Mouse (Mus musculus) liver, embryonic 11.5 days (tissue): ENCODE measurements around the gene Rora. TPM values are rescaled to one million over a fixed set of nuclear protein-coding genes. Genes with fewer than 3 reads are reported as not detected.
A peak's percentile ranks its signal among the peaks of the same experiment; 100 is the strongest.

Experiments
- ATAC-seq: fragments of 200-750 bp; cut with Nextera tagmentation; replicated peaks from 2 replicates; pipeline ENCODE4 v1.8.0; 2017; ENCODE audit warnings: moderate number of reproducible peaks, mild to moderate bottlenecking, moderate TSS enrichment, moderate library complexity; ENCODE audit not compliant: low FRiP score
- DNase-seq: peaks from one replicate; pipeline ENCODE4 v3.0.0-alpha.2; 2017; ENCODE audit warnings: low spot score
- H3K27ac ChIP-seq: fragments of 300-500 bp; sonication (generic); 2 replicates; pipeline ENCODE4 v1.5.1; 2014; ENCODE audit warnings: mild to moderate bottlenecking, low read depth, low read length, control low read depth
- H3K27me3 ChIP-seq: fragments of 300-500 bp; sonication (generic); replicated peaks from 2 replicates; pipeline ENCODE4 v1.6.1; 2014; ENCODE audit warnings: low read length, mixed read lengths; ENCODE audit not compliant: control insufficient read depth, insufficient read depth
- H3K36me3 ChIP-seq: fragments of 300-500 bp; sonication (generic); 2 replicates; pipeline ENCODE4 v1.6.1; 2014; ENCODE audit warnings: mild to moderate bottlenecking, low read length, moderate library complexity, mixed read lengths; ENCODE audit not compliant: control insufficient read depth, insufficient read depth
- H3K4me1 ChIP-seq: fragments of 300-500 bp; sonication (generic); replicated peaks from 2 replicates; pipeline ENCODE4 v1.6.1; 2014; ENCODE audit warnings: low read length, mixed read lengths; ENCODE audit not compliant: control insufficient read depth, insufficient read depth
- H3K4me2 ChIP-seq: fragments of 300-500 bp; sonication (generic); 2 replicates; pipeline ENCODE4 v1.6.1; 2014; ENCODE audit warnings: mild to moderate bottlenecking, control low read depth, moderate library complexity
- H3K4me3 ChIP-seq: fragments of 300-500 bp; sonication (generic); 2 replicates; pipeline ENCODE4 v1.5.1; 2014; ENCODE audit warnings: low read depth, low read length, control low read depth
- H3K9ac ChIP-seq: fragments of 300-500 bp; sonication (generic); 2 replicates; pipeline ENCODE4 v1.6.1; 2014; ENCODE audit warnings: low read depth, low read length, control low read depth
- H3K9me3 ChIP-seq: fragments of 300-500 bp; sonication (generic); 2 replicates; pipeline ENCODE4 v1.6.1; 2016; ENCODE audit warnings: low read length, inconsistent platforms, mixed read lengths; ENCODE audit not compliant: control insufficient read depth
- WGBS: fragments of 180-500 bp; shearing (Covaris S2); extraction: QIAGEN DNeasy Blood & Tissue Kit; methylation state at CpG from one replicate; pipeline ENCODE4 v1.1.7; 2014; 5-methylcytosine and 5-hydroxymethylcytosine counted together
- polyA plus RNA-seq: library from polyadenylated mRNA; unstranded; fragments of >200 nt; fragmentation: Nextera tagmentation; extraction: Ambion mirVana; gene quantifications from 2 replicates; pipeline ENCODE4 v1.2.1, GENCODE M21; 2014

The Rora gene
- polyA plus RNA-seq, 1 experiment from 2014 or later, result 4.3 TPM

DNA sequence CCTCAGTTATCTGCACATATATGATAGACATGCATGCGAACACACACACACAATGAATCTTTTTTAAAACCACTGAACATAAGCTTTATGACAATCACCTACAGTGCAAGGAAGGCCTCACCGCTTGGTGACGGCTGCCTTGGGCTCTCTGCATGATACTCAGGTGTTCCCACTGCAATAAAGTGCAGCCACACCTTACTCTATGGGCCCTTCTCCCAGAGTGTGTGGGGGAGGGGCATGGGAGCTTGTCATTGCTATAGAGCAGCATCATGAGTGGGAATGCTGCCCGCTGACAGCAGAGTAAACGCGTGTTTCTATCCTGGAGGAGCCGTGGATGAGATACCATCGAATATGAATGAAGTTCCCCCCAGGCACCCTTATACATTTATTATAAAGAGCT lies 525.6 kb downstream of the Rora start:
- H3K9me3 ChIP-seq, result no peaks in the 10 kb centered on the region
- DNase-seq (no peak), ATAC-seq (no peak)
- H3K9ac ChIP-seq, result no peak overlapping the region
- no peaks in the 10 kb centered on the region for H3K36me3 ChIP-seq
- H3K27me3 ChIP-seq, result no peaks in the 10 kb centered on the region
- no peak overlapping the region for H3K27ac ChIP-seq
- H3K4me1 ChIP-seq, result no peaks in the 10 kb centered on the region; the same call in 1 of the 2 replicates
- no peak overlapping the region for H3K4me3 ChIP-seq
- no peak overlapping the region for H3K4me2 ChIP-seq
- 92% methylated on average over 8 of the region's 8 CpGs for WGBS

DNA sequence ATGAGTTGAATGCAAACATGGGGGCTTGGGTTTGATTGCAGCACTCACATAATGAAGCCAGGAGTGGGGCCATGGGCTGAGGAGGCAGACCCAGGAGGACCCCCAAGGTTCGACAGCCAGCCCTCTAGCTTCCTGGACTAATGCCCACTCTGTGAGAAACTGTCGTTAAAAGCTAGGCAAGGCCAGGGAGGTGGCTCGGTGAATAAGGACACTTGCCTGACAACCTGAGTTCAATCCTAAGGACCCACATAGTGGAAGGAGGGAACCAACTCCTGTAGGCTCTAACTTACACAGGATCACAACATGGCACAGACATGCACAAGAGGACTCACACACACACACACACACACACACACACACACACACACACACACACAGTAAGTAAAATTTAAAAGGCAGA lies 527.4 kb downstream of the Rora start:
- WGBS, result 56% methylated on average over 3 of the region's 3 CpGs
- ATAC-seq (no peak), DNase-seq (no peak)
- Histone ChIP-seq H3K36me3 (no peaks in the 10 kb centered on the region), H3K9me3 (no peaks in the 10 kb centered on the region), H3K27ac (peak overlapping the region; percentile 38; the same call in 1 of the 2 replicates), H3K27me3 (no peaks in the 10 kb centered on the region), H3K4me2 (no peak overlapping the region), H3K4me1 (no peaks in the 10 kb centered on the region), H3K4me3 (no peak overlapping the region), H3K9ac (no peak overlapping the region)

DNA sequence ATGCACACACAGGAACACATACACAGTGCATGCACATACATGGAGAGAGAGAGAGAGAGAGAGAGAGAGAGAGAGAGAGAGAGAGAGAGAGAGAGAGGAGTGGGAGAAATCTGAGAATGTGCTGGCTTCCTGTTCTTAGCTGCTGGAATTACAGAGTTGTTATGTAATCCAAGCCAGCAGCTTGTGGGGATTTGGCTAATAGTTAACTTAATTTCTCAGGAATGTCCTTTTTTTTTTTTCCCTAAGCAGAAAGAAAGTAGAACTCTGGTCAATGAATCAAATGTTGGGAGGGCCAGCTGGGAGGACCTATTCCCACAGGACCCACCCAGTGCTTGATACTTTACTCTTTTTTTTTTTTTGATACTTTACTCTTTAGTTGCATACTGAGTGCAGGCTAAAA lies 527.8 kb downstream of the Rora start:
- H3K27ac ChIP-seq, result peak overlapping the region; percentile 38; the same call in 1 of the 2 replicates
- H3K27me3 ChIP-seq, result no peaks in the 10 kb centered on the region
- H3K4me2 ChIP-seq, result no peak overlapping the region
- H3K36me3 ChIP-seq, result no peaks in the 10 kb centered on the region
- no peaks in the 10 kb centered on the region for H3K4me1 ChIP-seq
- ATAC-seq (no peak), DNase-seq (no peak)
- no peak overlapping the region for H3K9ac ChIP-seq
- H3K9me3 ChIP-seq, result no peaks in the 10 kb centered on the region
- H3K4me3 ChIP-seq, result no peak overlapping the region

DNA sequence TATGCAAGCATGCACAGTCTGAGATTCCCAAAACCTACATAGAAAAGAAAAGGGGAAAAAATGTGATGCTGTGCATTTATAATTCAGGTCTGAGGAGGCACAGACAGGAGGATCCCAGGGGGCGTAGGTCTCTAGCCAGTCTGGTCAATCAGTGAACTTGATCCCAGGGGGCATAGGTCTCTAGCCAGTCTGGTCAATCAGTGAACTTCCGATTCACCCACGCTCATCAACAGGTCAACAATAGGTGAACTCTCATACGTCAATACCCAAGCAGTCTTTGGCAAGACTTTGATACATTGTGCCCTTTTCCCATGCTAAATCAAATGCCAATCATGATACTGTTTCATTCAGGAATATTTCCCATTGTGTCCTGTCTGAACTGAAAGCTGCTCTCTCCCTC lies 530.3 kb downstream of the Rora start:
- ATAC-seq (no peak), DNase-seq (no peak)
- no peaks in the 10 kb centered on the region for H3K4me1 ChIP-seq
- no peak overlapping the region for H3K4me3 ChIP-seq
- 62% methylated on average over 4 of the region's 4 CpGs for WGBS
- H3K27ac ChIP-seq, result no peak overlapping the region
- no peaks in the 10 kb centered on the region for H3K36me3 ChIP-seq
- no peak overlapping the region for H3K9ac ChIP-seq
- H3K27me3 ChIP-seq, result no peaks in the 10 kb centered on the region
- H3K9me3 ChIP-seq, result no peaks in the 10 kb centered on the region
- H3K4me2 ChIP-seq, result no peak overlapping the region

DNA sequence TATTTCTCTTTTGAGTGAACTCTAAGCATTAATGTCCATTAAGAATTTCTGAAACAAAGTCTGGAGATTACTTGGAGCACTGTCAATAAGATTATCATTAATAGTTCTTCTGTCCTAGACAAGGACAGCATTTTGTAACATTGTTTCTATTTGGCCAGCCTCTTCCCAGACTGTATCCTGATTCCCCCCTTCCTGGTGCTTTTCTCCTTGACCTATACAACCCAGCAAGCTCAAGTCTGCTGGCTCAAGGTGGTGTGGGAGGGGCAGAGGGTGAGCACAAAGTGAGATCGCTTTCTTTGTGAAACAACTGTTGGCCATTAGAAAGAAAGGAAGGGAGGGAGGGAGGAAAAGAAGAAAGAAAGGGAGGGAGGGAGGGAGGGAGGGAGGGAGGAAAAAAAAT lies 537.1 kb downstream of the Rora start:
- ATAC-seq (no peak), DNase-seq (no peak)
- no peaks in the 10 kb centered on the region for H3K36me3 ChIP-seq
- no peaks in the 10 kb centered on the region for H3K4me1 ChIP-seq
- no peak overlapping the region for H3K9ac ChIP-seq
- WGBS, result 50% methylated on average over 1 of the region's 1 CpGs
- H3K27me3 ChIP-seq, result no peaks in the 10 kb centered on the region
- H3K9me3 ChIP-seq, result no peaks in the 10 kb centered on the region
- H3K4me2 ChIP-seq, result no peak overlapping the region
- no peak overlapping the region for H3K4me3 ChIP-seq
- no peak overlapping the region for H3K27ac ChIP-seq

DNA sequence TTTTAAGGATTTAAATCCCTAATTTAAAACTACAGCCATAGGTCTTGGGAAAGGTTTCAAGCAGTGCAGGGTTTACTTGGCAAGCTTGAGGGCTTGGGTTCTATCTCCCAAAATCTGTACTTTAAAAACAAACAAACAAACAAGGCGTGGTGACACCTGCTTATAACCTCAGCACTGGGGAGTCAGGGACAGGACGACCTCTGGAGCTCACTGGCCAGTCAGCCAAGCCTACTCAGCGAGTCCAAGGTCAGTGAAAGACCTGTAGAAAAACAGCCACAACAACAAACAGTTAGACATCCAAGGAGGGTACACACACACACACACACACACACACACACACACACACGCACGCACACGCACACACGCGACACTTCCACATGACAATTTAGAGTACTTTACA lies 538.9 kb downstream of the Rora start:
- no peak for ATAC-seq
- no peak overlapping the region for H3K4me3 ChIP-seq
- H3K27ac ChIP-seq, result no peak overlapping the region
- H3K4me2 ChIP-seq, result no peak overlapping the region
- no peaks in the 10 kb centered on the region for H3K36me3 ChIP-seq
- 83% methylated on average over 8 of the region's 8 CpGs for WGBS
- no peaks in the 10 kb centered on the region for H3K9me3 ChIP-seq
- H3K9ac ChIP-seq, result no peak overlapping the region
- no peaks in the 10 kb centered on the region for H3K4me1 ChIP-seq
- no peaks in the 10 kb centered on the region for H3K27me3 ChIP-seq
- DNase-seq, result no peak

DNA sequence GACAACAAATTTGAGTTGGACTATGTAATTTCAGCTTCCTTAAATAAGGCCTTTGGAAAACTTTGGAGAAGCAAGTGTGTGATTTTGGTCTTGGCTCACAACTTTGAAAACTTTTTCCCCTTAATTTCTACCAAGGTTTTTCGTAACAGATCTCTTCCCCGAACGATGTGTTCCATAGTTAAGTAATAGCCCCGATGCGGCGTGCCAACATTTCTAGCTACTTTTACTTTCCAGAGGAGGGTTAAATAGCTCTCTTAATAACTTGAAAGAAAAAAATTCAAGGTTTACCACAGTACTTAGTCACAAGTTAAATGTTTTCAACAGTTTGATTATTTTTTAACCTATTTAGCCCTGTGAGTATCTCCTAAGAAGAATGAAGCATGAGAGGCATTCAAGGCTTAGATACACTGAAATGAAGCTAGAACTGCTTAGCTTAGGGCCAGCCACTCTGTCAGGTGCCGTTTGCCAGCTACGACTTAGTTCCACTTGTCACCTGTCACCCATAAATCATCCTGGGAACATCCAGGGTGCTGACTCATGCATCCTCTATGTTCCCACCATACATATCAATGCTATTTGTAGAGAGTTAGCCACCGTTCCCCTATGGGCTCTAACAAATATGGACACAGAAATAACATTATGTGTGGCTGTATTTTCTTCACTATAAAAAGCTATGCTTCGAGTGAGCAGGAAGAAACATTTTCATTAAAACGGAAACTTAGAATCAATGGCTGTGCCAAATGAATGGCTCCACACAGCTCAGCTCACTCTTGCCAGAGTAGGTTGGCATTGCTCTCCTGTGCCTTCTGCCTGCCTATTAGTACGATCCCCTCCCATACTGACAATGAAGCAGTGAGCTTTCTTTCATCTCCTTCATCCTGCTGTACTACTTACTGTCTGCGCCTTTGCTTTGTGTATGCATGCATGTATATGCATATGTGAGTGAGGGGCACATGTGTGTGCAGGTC lies 541.3 kb downstream of the Rora start:
- no peak overlapping the region for H3K4me3 ChIP-seq
- ATAC-seq, result no peak
- WGBS, result 75% methylated on average over 13 of the region's 13 CpGs
- no peaks in the 10 kb centered on the region for H3K9me3 ChIP-seq
- H3K9ac ChIP-seq, result no peak overlapping the region
- H3K4me1 ChIP-seq, result no peaks in the 10 kb centered on the region
- no peaks in the 10 kb centered on the region for H3K27me3 ChIP-seq
- DNase-seq, result no peak
- H3K4me2 ChIP-seq, result no peak overlapping the region
- H3K27ac ChIP-seq, result no peak overlapping the region
- H3K36me3 ChIP-seq, result no peaks in the 10 kb centered on the region

DNA sequence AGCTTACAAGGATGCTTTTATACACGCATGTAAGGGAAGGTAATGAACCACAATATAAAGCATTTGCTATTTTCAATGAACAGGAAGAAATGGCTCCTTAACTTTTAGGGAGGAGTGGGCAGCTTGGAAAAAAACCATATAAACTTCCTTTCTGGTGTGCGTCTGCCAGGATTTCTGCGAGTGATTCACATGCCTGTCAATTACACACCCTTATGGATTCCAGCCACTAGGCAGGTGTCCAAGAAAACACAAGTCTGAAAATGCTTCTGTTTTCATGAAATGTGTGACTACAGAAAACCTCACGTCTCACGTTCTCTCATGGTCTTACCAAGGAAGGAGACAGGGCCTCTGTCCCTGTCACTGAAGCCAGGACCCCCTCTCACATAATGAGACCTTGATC lies 560.2 kb downstream of the Rora start:
- no peaks in the 10 kb centered on the region for H3K9me3 ChIP-seq
- WGBS, result 78% methylated on average over 5 of the region's 5 CpGs
- H3K4me1 ChIP-seq, result no peaks in the 10 kb centered on the region
- ATAC-seq (no peak), DNase-seq (no peak)
- no peak overlapping the region for H3K4me3 ChIP-seq
- H3K36me3 ChIP-seq, result no peaks in the 10 kb centered on the region
- H3K9ac ChIP-seq, result no peak overlapping the region
- no peaks in the 10 kb centered on the region for H3K27me3 ChIP-seq
- H3K4me2 ChIP-seq, result no peak overlapping the region
- no peak overlapping the region for H3K27ac ChIP-seq

DNA sequence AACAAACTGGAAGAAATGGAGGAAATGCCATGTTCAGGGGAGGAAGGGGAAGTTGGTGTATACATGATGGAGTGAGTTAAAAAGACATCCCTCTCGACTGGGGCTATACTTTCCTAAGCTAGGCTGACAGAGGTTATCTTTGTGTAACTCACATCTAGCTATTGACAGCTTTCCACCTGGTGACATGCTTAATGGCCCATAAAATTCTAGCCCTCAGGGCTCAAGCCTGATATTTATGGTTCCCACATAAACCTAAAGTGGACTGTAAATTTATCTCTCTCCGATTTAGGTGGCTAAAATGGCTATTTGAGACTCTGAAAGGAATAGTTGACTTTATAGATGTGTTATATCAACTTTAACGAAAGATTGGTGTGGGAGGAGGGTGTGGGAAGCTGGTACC lies 571.3 kb downstream of the Rora start:
- ATAC-seq, result no peak
- 41% methylated on average over 3 of the region's 3 CpGs for WGBS
- Histone ChIP-seq H3K36me3 (no peaks in the 10 kb centered on the region), H3K27ac (no peak overlapping the region), H3K4me2 (no peak overlapping the region), H3K4me3 (no peak overlapping the region), H3K4me1 (no peaks in the 10 kb centered on the region), H3K27me3 (no peaks in the 10 kb centered on the region), H3K9me3 (no peaks in the 10 kb centered on the region), H3K9ac (no peak overlapping the region)
- DNase-seq, result no peak
